In genomic region chr6:72356001-72356532, GRCm38 (mm10) we compare ENCODE assay signal across 8 mouse cellular contexts. TPM values are rescaled to one million over a fixed set of nuclear protein-coding genes. Genes with fewer than 3 reads are reported as not detected.
DNase-seq lines count a peak whose midpoint lies in the region; ATAC-seq and TF ChIP-seq lines count a peak whose summit lies in the region.

No protein-coding gene starts in this region.

- intact Hi-C loops in gastrocnemius, postnatal 36 days (cut with DNase I) = no loop called here

- H3K4me2 ChIP-seq in forebrain, embryonic 15.5 days (replicated peaks) = peak overlapping the region; percentile 97
- H3K4me2 ChIP-seq in liver, embryonic 12.5 days = peak overlapping the region; percentile 80

- 48% methylated on average over 6 of the region's 8 CpGs for WGBS in forebrain, embryonic 15.5 days
- 43% methylated on average over 8 of the region's 8 CpGs for WGBS in liver, embryonic 12.5 days (ENCODE audit: insufficient replicate concordance)

- no peak; the same call in 1 of the 2 replicates for ATAC-seq in forebrain, embryonic 15.5 days (replicated peaks)
- ATAC-seq in liver, embryonic 12.5 days = no peak; the same call in 1 of the 2 replicates

- no peak for TF ChIP-seq CTCF in E14TG2a.4 (conservative IDR thresholded peaks at IDR 0.05; ENCODE audit: low read length)

- H3K4me1 ChIP-seq in E14TG2a.4 (replicated peaks; ENCODE audit: low read depth, low read length) = peaks cover 61% of the 10 kb centered on the region
- H3K4me1 ChIP-seq in forebrain, embryonic 15.5 days = peaks cover 37% of the 10 kb centered on the region
- peaks cover 87% of the 10 kb centered on the region for H3K4me1 ChIP-seq in liver, embryonic 12.5 days

- no peaks in the 10 kb centered on the region for H3K9me3 ChIP-seq in E14TG2a.4 (ENCODE audit: low read length)
- H3K9me3 ChIP-seq in forebrain, embryonic 15.5 days = no peaks in the 10 kb centered on the region
- H3K9me3 ChIP-seq in liver, embryonic 12.5 days (replicated peaks) = no peaks in the 10 kb centered on the region

- H3K9ac ChIP-seq in forebrain, embryonic 15.5 days (replicated peaks) = peak overlapping the region; percentile 76
- peak overlapping the region; percentile 60 for H3K9ac ChIP-seq in liver, embryonic 12.5 days

- DNase-seq in heart, adult 11 months = peak; percentile 95
- no peak for DNase-seq in heart, adult 8-10 months (ENCODE audit: low spot score)
- no peak for DNase-seq in left cerebral cortex, adult 18-20 months (ENCODE audit: low spot score in 2 of 2)
- DNase-seq in urinary bladder, postnatal 25 days (ENCODE audit: low spot score) = no peak
- no peak for DNase-seq in gastrocnemius, postnatal 36 days

- H3K27ac ChIP-seq in forebrain, embryonic 15.5 days (replicated peaks) = no peak overlapping the region
- 0 out of 2 replicates have a peak overlapping the region, but pooled peaks have one; percentile 43 for H3K27ac ChIP-seq in liver, embryonic 12.5 days

- H3K27me3 ChIP-seq in E14TG2a.4 (ENCODE audit: insufficient read depth, low read length) = peaks cover 24% of the 10 kb centered on the region
- no peaks in the 10 kb centered on the region for H3K27me3 ChIP-seq in forebrain, embryonic 15.5 days
- H3K27me3 ChIP-seq in liver, embryonic 12.5 days (replicated peaks) = peaks cover 44% of the 10 kb centered on the region

- H3K4me3 ChIP-seq in E14TG2a.4 (replicated peaks; ENCODE audit: low read length) = peak overlapping the region; percentile 87
- H3K4me3 ChIP-seq in forebrain, embryonic 15.5 days = peak overlapping the region; percentile 66
- peak overlapping the region; percentile 57 for H3K4me3 ChIP-seq in liver, embryonic 12.5 days

- H3K36me3 ChIP-seq in E14TG2a.4 (ENCODE audit: insufficient read depth, low read length) = peaks cover 48% of the 10 kb centered on the region
- peaks cover 8% of the 10 kb centered on the region for H3K36me3 ChIP-seq in forebrain, embryonic 15.5 days
- H3K36me3 ChIP-seq in liver, embryonic 12.5 days = peaks cover 53% of the 10 kb centered on the region

RNA-seq across cellular contexts. Expression of gene Tmem150a, which starts 0.8 kb away (rescaled TPM):
- 10 to 100 TPM; 20.4 to 24.3 (median 22.2) TPM for total RNA-seq in heart, adult 8-10 months (2022)
- polyA plus RNA-seq in forebrain, embryonic 15.5 days (2015; fragmentation: Nextera tagmentation; extraction: Ambion mirVana) = 15.2 and 15.6 TPM in 2 replicates
- polyA plus RNA-seq in liver, embryonic 12.5 days (2016; fragmentation: Nextera tagmentation; extraction: Ambion mirVana) = 32.2 and 33.1 TPM in 2 replicates
- 10 to 100 TPM in 1 of 2 experiments, 1 to 10 TPM in 1; 6.8 to 11.0 TPM for total RNA-seq in left cerebral cortex, adult 18-20 months (2021)
- total RNA-seq in gastrocnemius, postnatal 36 days (2021) = 10 to 100 TPM; 16.9 to 18.8 TPM

RNA-seq across cellular contexts. Expression of gene 0610030E20Rik, which starts 8.9 kb away (rescaled TPM):
- 10 to 100 TPM in 1 of 4 experiments, 1 to 10 TPM in 3; 7.6 to 10.4 (median 8.0) TPM for total RNA-seq in heart, adult 8-10 months (2022)
- 22.5 and 22.7 TPM in 2 replicates for polyA plus RNA-seq in forebrain, embryonic 15.5 days (2015; fragmentation: Nextera tagmentation; extraction: Ambion mirVana)
- polyA plus RNA-seq in liver, embryonic 12.5 days (2016; fragmentation: Nextera tagmentation; extraction: Ambion mirVana) = 17.5 and 17.8 TPM in 2 replicates
- total RNA-seq in left cerebral cortex, adult 18-20 months (2021) = 10 to 100 TPM; 17.1 to 17.7 TPM
- 1 to 10 TPM; 9.0 to 9.5 TPM for total RNA-seq in gastrocnemius, postnatal 36 days (2021)

RNA-seq across cellular contexts. Expression of gene Rnf181, which starts 10.7 kb away (rescaled TPM):
- 10 to 100 TPM; 39.5 to 49.6 (median 41.5) TPM for total RNA-seq in heart, adult 8-10 months (2022)
- 126 and 130 TPM in 2 replicates for polyA plus RNA-seq in forebrain, embryonic 15.5 days (2015; fragmentation: Nextera tagmentation; extraction: Ambion mirVana)
- 80.0 and 83.0 TPM in 2 replicates for polyA plus RNA-seq in liver, embryonic 12.5 days (2016; fragmentation: Nextera tagmentation; extraction: Ambion mirVana)
- total RNA-seq in left cerebral cortex, adult 18-20 months (2021) = 10 to 100 TPM; 78.9 to 81.5 TPM
- total RNA-seq in gastrocnemius, postnatal 36 days (2021) = 10 to 100 TPM; 23.7 to 24.2 TPM

RNA-seq across cellular contexts. Expression of gene Usp39, which starts 11.1 kb away (rescaled TPM):
- total RNA-seq in heart, adult 8-10 months (2022) = 10 to 100 TPM; 14.4 to 20.0 (median 15.2) TPM
- polyA plus RNA-seq in forebrain, embryonic 15.5 days (2015; fragmentation: Nextera tagmentation; extraction: Ambion mirVana) = 52.9 and 53.4 TPM in 2 replicates
- polyA plus RNA-seq in liver, embryonic 12.5 days (2016; fragmentation: Nextera tagmentation; extraction: Ambion mirVana) = 68.0 and 72.6 TPM in 2 replicates
- total RNA-seq in left cerebral cortex, adult 18-20 months (2021) = 10 to 100 TPM; 32.6 to 33.6 TPM
- 10 to 100 TPM; 18.1 to 18.2 TPM for total RNA-seq in gastrocnemius, postnatal 36 days (2021)

RNA-seq across cellular contexts. Expression of gene Vamp5, which starts 24.2 kb away (rescaled TPM):
- 10 to 100 TPM; 58.0 to 68.1 (median 61.2) TPM for total RNA-seq in heart, adult 8-10 months (2022)
- 8.9 and 9.4 TPM in 2 replicates for polyA plus RNA-seq in forebrain, embryonic 15.5 days (2015; fragmentation: Nextera tagmentation; extraction: Ambion mirVana)
- polyA plus RNA-seq in liver, embryonic 12.5 days (2016; fragmentation: Nextera tagmentation; extraction: Ambion mirVana) = 105 and 109 TPM in 2 replicates
- 1 to 10 TPM; 6.1 to 7.0 TPM for total RNA-seq in left cerebral cortex, adult 18-20 months (2021)
- 100 to 1,000 TPM in 1 of 2 experiments, 10 to 100 TPM in 1; 83.0 to 107 TPM for total RNA-seq in gastrocnemius, postnatal 36 days (2021)
